8 mouse cellular contexts compared by ENCODE assay signal in genomic region chr4:98321371-98322111, GRCm38 (mm10).
A peak's percentile ranks its signal among the peaks of the same experiment; 100 is the strongest.
DNase-seq lines count a peak whose midpoint lies in the region; ATAC-seq and TF ChIP-seq lines count a peak whose summit lies in the region.

No protein-coding gene starts in this region.

- peak overlapping the region; percentile 63 for H3K4me2 ChIP-seq in embryonic facial prominence, embryonic 15.5 days (replicated peaks)
- peak overlapping the region; percentile 86 for H3K4me2 ChIP-seq in liver, embryonic 11.5 days
- peak overlapping the region; percentile 89 for H3K4me2 ChIP-seq in midbrain, postnatal 0 days (ENCODE audit: low read depth, low read length, poor library complexity, severe bottlenecking)

- 7% methylated on average over 18 of the region's 18 CpGs for WGBS in embryonic facial prominence, embryonic 15.5 days
- 2% methylated on average over 18 of the region's 18 CpGs for WGBS in heart, embryonic 10.5 days
- 12% methylated on average over 18 of the region's 18 CpGs for WGBS in kidney, adult 2 months
- WGBS in liver, embryonic 11.5 days = 4% methylated on average over 18 of the region's 18 CpGs
- 2% methylated on average over 18 of the region's 18 CpGs for WGBS in midbrain, postnatal 0 days

- H3K4me1 ChIP-seq in bone marrow macrophage, adult 2 months (ENCODE audit: control insufficient read depth, insufficient read depth, low read length) = no peaks in the 10 kb centered on the region
- H3K4me1 ChIP-seq in embryonic facial prominence, embryonic 15.5 days = peaks cover 20% of the 10 kb centered on the region
- peaks cover 12% of the 10 kb centered on the region for H3K4me1 ChIP-seq in heart, embryonic 10.5 days
- no peaks in the 10 kb centered on the region; the same call in 1 of the 2 replicates for H3K4me1 ChIP-seq in kidney, adult 2 months (ENCODE audit: control insufficient read depth, insufficient read depth, low read length)
- no peaks in the 10 kb centered on the region; the same call in 1 of the 2 replicates for H3K4me1 ChIP-seq in liver, embryonic 11.5 days (replicated peaks; ENCODE audit: control insufficient read depth, insufficient read depth, low read length)
- H3K4me1 ChIP-seq in midbrain, postnatal 0 days (ENCODE audit: insufficient read depth, low read length) = no peaks in the 10 kb centered on the region

- H3K36me3 ChIP-seq in embryonic facial prominence, embryonic 15.5 days = no peaks in the 10 kb centered on the region
- no peaks in the 10 kb centered on the region for H3K36me3 ChIP-seq in heart, embryonic 10.5 days
- H3K36me3 ChIP-seq in kidney, adult 2 months (ENCODE audit: control insufficient read depth, insufficient read depth, low read length) = no peaks in the 10 kb centered on the region
- no peaks in the 10 kb centered on the region for H3K36me3 ChIP-seq in liver, embryonic 11.5 days (ENCODE audit: control insufficient read depth, insufficient read depth, low read length)
- no peaks in the 10 kb centered on the region for H3K36me3 ChIP-seq in midbrain, postnatal 0 days (ENCODE audit: insufficient read depth, low read length)

- H3K27me3 ChIP-seq in embryonic facial prominence, embryonic 15.5 days = no peaks in the 10 kb centered on the region
- H3K27me3 ChIP-seq in heart, embryonic 10.5 days (ENCODE audit: insufficient read depth, poor library complexity, severe bottlenecking) = peaks cover 13% of the 10 kb centered on the region; the same call in 1 of the 2 replicates
- no peaks in the 10 kb centered on the region for H3K27me3 ChIP-seq in kidney, adult 2 months (replicated peaks; ENCODE audit: control insufficient read depth, insufficient read depth, low read length)
- H3K27me3 ChIP-seq in liver, embryonic 11.5 days (replicated peaks; ENCODE audit: control insufficient read depth, insufficient read depth, low read length) = peaks cover 6% of the 10 kb centered on the region
- no peaks in the 10 kb centered on the region for H3K27me3 ChIP-seq in midbrain, postnatal 0 days (ENCODE audit: insufficient read depth, low read length)

- H3K9ac ChIP-seq in embryonic facial prominence, embryonic 15.5 days = no peak overlapping the region
- no peak overlapping the region for H3K9ac ChIP-seq in liver, embryonic 11.5 days (ENCODE audit: low read depth, low read length)
- peak overlapping the region; percentile 45 for H3K9ac ChIP-seq in midbrain, postnatal 0 days (replicated peaks; ENCODE audit: low read length, poor library complexity, severe bottlenecking)

- 0 out of 2 replicates have a peak, but pooled peaks cover 4% of the 10 kb centered on the region for H3K9me3 ChIP-seq in embryonic facial prominence, embryonic 15.5 days (replicated peaks)
- H3K9me3 ChIP-seq in heart, embryonic 10.5 days = no peaks in the 10 kb centered on the region
- H3K9me3 ChIP-seq in liver, embryonic 11.5 days (ENCODE audit: control insufficient read depth, low read length) = no peaks in the 10 kb centered on the region
- H3K9me3 ChIP-seq in midbrain, postnatal 0 days (ENCODE audit: low read length) = 0 out of 2 replicates have a peak, but pooled peaks cover 3% of the 10 kb centered on the region

- H3K4me3 ChIP-seq in bone marrow macrophage, adult 2 months (ENCODE audit: insufficient read depth, low read length) = peak overlapping the region; percentile 53
- peak overlapping the region; percentile 42 for H3K4me3 ChIP-seq in embryonic facial prominence, embryonic 15.5 days (replicated peaks)
- H3K4me3 ChIP-seq in heart, embryonic 10.5 days = peak overlapping the region; percentile 61
- peak overlapping the region; percentile 37 for H3K4me3 ChIP-seq in kidney, adult 2 months (ENCODE audit: insufficient read depth, low read depth, low read length)
- H3K4me3 ChIP-seq in liver, embryonic 11.5 days (ENCODE audit: low read depth, low read length) = peak overlapping the region; percentile 49
- H3K4me3 ChIP-seq in midbrain, postnatal 0 days (ENCODE audit: low read depth, low read length) = peak overlapping the region; percentile 42

- ATAC-seq in embryonic facial prominence, embryonic 15.5 days (ENCODE audit: insufficient number of reproducible peaks, low FRiP score, low TSS enrichment, low read depth) = peak; percentile 55
- ATAC-seq in liver, embryonic 11.5 days (replicated peaks; ENCODE audit: low FRiP score) = no peak
- peak; percentile 59 for ATAC-seq in midbrain, postnatal 0 days (ENCODE audit: low FRiP score)

- no peak overlapping the region for H3K27ac ChIP-seq in bone marrow macrophage, adult 2 months (ENCODE audit: insufficient read depth, low read depth, low read length)
- peak overlapping the region; percentile 90 for H3K27ac ChIP-seq in embryonic facial prominence, embryonic 15.5 days (replicated peaks)
- peak overlapping the region; percentile 86 for H3K27ac ChIP-seq in heart, embryonic 10.5 days
- H3K27ac ChIP-seq in kidney, adult 2 months (ENCODE audit: insufficient read depth, low read depth, low read length) = peak overlapping the region; percentile 77
- H3K27ac ChIP-seq in liver, embryonic 11.5 days (ENCODE audit: low read depth, low read length) = no peak overlapping the region
- H3K27ac ChIP-seq in midbrain, postnatal 0 days (ENCODE audit: low read depth, low read length) = peak overlapping the region; percentile 70

- no peak for TF ChIP-seq CTCF in bone marrow macrophage, adult 2 months (IDR thresholded peaks at IDR 0.05; ENCODE audit: low read depth, low read length)
- no peak for TF ChIP-seq CTCF in kidney, adult 2 months (conservative IDR thresholded peaks at IDR 0.05; ENCODE audit: insufficient read depth, insufficient read length, low read depth, low read length)
- no peak for TF ChIP-seq CTCF in midbrain, postnatal 0 days (IDR thresholded peaks at IDR 0.05)

- peak; percentile 5 for DNase-seq in 416B (ENCODE audit: low read depth)
- DNase-seq in heart, embryonic 10.5 days (ENCODE audit: low spot score) = no peak
- peak; percentile 87 for DNase-seq in kidney, adult 2 months
- peak; percentile 49 for DNase-seq in liver, embryonic 11.5 days (ENCODE audit: low spot score)
- DNase-seq in midbrain, postnatal 0 days (ENCODE audit: low spot score) = peak; percentile 86
- peak; percentile 70 for DNase-seq in testis, postnatal 10 days (ENCODE audit: low spot score)

- no peak for TF ChIP-seq POLR2A in bone marrow macrophage, adult 2 months (IDR thresholded peaks at IDR 0.05; ENCODE audit: borderline replicate concordance, low read depth, low read length)
- no peak for TF ChIP-seq POLR2A in kidney, adult 2 months (IDR thresholded peaks at IDR 0.05; ENCODE audit: low read depth, low read length)

Comparison
In these comparisons a context has a peak if more than half of its experiments do, and no peak if none do; other contexts are left out.
1. H3K27ac ChIP-seq: peak in embryonic facial prominence, embryonic 15.5 days (single experiment), heart, embryonic 10.5 days (single experiment), kidney, adult 2 months (single experiment) and midbrain, postnatal 0 days (single experiment); none in bone marrow macrophage, adult 2 months (single experiment) and liver, embryonic 11.5 days (single experiment).
2. Peak in every context shown above with its lines, with median percentiles within 50 percentile points of each other: H3K4me3 ChIP-seq and H3K4me2 ChIP-seq.